Mouse (Mus musculus): ENCODE measurements around the gene Tstd2. TPM values are rescaled to one million over a fixed set of nuclear protein-coding genes. Genes with fewer than 3 reads are reported as not detected.

Gene Tstd2
- polyA plus RNA-seq, 1 experiment, result 12.6 TPM

GRCm38 (mm10) chr4:46097591-46097990 is 40.9 kb downstream of the Tstd2 start:
- TF ChIP-seq GATA1 (IDR thresholded peaks at IDR 0.05; ENCODE audit: low read length), result no peak

DNA sequence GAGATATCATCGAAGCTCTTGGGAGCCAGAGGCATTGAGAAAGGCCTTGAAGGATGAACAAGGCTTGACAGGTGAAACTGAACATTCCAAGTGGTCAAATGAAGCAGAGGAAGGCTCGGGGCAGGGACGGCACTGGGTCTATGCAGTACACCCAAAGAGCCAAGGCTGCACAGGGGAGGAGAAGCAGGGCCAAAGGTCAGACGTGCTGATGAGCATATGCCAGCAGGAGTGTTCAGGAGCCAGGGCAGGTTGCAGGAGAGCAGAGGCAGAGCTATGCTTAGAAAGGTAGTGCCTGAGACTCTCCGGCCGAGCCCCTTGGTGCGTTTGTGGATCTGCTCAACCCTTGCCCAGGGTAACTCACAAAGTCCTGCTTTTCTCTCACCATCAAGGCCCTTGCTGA is 41.9 kb downstream of the Tstd2 start:
- TF ChIP-seq GATA1 (IDR thresholded peaks at IDR 0.05; ENCODE audit: low read length), result no peak

- TF ChIP-seq GATA1 (IDR thresholded peaks at IDR 0.05; ENCODE audit: low read length), result no peak
Observed at GRCm38 (mm10) chr4:46095826-46096159, 42.7 kb downstream of the Tstd2 start.

DNA sequence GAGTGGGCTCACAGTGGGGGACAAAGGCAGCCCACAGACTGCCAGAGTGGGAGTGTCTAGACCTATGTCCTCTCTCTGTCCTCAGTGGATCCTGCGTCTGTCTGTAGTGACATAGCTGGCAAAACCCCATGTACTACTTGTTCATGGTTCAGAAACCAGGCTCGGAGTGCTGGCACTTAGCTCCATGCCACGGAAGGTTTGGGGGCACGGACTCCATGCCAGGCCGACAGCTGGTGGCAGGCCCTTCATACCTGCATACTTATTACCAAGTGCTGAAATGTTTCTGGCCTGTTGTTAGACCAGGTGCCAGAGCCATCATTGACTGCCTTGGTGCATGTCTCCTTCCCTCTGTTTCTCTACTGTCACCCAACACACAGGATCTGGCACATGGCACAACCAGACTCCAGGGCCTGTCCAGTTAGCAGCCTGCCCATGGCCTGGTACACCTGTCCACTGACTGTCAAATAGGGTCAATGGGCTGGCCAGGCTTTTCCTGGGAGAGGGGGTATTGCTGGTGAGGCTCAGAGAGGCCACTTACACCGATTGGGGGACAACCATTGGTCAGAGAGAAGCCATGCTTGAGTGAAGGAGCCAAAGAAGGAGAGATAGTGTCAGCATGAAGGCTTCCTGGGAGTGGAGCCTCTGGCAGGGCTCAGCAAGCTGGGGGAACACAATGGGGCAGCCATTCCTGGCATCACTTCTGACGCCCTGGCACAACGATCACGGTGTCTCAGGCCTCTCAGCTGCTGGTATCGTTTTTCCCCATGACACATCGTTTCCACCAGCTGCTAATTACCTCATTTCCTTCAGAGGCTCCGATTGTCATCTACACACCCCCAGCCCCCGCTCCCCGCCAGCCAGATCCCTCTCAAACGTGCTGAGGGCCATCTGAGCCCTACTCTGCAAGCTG is 43.3 kb downstream of the Tstd2 start:
- no peak for TF ChIP-seq GATA1 (IDR thresholded peaks at IDR 0.05; ENCODE audit: low read length)

DNA sequence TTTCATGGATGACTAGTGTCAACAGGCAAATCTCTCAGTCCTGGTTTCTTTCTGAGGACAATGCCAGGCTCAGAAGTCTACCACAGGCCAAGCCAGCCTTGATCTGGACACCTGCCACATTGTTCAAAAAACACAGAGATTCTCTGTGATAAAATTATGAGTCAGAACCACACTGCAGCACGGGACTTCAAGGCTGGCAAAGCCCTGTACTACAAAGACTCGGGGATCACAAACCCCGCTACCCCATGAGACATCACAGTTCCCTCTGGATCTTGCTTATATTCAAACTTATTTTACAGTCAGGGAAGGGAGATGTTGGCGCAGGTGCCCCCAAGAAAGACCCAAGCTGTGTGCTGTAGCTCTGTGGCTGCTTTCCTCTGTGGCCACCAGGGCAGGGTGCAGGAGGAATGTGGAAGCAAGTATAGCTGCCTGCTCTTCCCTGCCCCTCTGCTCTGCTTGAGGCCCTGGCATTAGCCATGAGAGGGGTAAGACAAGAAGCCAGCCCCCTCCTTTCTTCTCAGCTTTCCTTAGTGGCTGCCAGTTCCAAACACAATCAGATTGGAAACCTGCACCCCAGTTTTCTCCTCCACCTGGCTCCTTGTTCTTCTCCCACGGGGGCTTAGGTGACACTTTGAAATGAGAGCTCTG is 45.9 kb downstream of the Tstd2 start:
- TF ChIP-seq GATA1 (IDR thresholded peaks at IDR 0.05; ENCODE audit: low read length), result no peak

DNA sequence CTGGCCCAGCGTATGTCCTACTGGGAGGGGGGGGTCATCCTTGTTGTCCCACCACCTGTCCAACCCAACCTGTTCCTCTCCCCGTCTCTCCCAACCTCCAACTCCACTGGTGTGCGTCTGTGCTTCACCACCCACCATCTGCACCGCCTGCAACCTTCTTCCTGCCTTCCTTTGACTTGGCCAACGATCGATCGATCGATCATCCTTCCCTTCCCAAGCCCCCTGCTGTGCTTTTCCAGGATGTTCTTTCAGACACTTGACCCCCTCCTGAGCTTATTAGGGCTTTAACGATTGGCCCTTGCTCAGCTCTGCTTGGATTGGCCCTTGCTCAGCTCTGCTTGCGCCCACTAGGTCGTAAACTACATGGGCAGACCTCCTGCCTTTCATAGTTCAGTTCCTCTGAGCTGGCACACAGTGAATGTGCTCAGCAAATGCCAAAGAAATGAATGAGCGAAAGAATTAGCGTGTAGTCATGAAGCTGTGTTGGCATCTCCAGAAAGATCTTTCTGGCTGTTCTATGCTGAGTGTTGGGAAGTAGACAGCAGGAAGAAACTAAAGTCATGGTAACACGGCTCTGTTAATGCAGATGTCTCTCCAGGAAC is 48.9 kb downstream of the Tstd2 start:
- no peak for TF ChIP-seq GATA1 (IDR thresholded peaks at IDR 0.05; ENCODE audit: low read length)

GRCm38 (mm10) chr4:46087852-46088251 is 50.6 kb downstream of the Tstd2 start:
- no peak for TF ChIP-seq GATA1 (IDR thresholded peaks at IDR 0.05; ENCODE audit: low read length)

DNA sequence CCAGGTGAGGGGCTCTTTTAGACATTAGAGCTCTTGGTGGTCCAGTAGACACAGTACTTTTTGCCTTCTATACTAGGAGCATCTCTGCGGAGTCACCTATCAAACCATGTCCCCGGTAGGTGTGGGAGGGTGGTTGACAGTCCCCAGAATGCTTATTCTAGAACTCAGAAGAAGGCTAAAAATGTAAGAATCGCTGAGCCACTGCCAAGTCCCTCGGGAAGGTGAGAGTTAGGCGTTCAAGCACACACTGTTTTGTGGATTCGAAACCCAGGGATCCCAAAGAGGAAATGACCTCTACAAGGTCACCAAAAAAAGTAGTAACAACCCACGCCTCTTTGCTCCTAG is 51.1 kb downstream of the Tstd2 start:
- TF ChIP-seq GATA1 (IDR thresholded peaks at IDR 0.05; ENCODE audit: low read length), result no peak

DNA sequence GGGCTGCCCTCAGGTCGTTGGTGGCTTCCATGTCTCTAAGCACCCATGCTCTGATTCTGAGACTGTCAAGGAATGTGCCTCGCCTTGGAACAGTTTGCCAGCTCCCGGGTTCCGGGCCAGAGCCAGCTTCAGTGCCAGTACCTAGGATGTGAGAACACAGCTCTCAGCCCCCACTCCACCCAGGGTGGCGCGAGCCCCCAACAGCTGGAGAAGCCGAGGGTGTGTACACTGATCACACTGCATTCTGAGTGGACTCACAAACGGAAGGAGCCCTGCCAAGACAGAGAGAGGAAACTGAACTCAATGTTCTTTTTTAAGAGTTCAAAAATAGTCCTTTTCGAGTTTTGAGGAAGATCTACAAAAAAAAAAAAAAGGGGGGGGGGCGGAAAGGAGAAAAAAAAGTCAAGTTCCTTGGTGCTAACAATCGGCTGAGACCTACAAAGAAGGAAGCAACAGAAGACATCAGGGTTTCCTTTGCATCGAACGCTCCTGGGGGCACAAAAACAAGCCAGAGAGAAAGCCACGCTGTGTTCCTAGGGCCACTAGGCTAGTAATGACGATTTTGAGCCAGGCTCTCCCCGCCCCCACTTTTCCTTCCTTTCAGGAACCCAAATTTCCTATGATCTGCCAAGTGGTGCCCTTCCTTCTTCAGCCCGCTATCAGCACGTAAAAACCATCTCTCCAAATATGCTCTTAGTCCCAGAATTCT is 51.6 kb downstream of the Tstd2 start:
- no peak for TF ChIP-seq GATA1 (IDR thresholded peaks at IDR 0.05; ENCODE audit: low read length)

DNA sequence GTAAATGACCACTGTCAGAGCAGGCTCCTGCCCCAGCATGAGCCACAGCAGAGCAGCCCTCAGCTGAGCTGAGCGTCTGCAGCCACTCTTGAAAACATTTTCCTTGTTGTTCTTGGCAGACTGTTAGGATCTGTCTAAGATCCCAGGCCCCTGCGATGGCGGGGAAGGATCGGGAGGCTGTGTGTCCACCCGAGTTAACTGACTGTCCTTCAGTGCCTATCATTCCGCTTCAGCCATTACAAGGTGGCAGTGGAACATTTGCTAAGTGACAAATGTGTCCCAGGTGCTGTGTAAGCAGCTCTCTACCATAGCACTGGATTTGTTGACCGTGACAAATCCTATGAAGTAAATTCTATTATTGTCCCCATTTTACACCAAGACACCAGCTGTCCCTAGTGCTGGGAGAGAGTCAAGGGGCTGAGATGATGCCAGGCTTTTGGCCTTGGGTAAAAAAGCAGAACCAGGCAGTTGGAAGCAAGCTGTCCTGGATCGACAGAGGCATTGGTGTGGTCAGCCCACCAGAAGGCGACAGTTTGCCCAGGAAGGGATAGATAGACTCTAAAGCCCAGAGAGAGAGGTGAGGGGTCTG is 53.2 kb downstream of the Tstd2 start:
- TF ChIP-seq GATA1 (IDR thresholded peaks at IDR 0.05; ENCODE audit: low read length), result no peak

GRCm38 (mm10) chr4:46084416-46085172 is 53.9 kb downstream of the Tstd2 start:
- TF ChIP-seq GATA1 (IDR thresholded peaks at IDR 0.05; ENCODE audit: low read length), result no peak

DNA sequence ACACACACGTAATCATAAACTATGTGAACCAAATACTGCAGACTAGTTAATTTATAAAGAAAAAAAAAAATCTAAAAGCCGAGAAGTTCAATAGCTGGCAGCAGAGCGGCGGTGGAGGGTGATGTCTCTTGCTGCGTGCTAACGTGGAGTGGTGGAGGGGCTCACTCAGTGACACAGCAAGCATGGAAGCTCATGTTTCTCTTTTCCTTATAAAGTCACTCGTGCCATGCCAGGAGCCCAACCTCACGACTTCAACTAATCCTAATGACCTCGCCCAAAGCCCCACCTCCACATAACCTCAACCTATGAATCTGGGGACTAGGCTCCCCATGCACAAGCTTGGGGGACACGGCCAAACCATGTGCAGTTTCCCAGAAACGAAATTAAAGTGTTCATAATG is 55.9 kb downstream of the Tstd2 start:
- no peak for TF ChIP-seq GATA1 (IDR thresholded peaks at IDR 0.05; ENCODE audit: low read length)

DNA sequence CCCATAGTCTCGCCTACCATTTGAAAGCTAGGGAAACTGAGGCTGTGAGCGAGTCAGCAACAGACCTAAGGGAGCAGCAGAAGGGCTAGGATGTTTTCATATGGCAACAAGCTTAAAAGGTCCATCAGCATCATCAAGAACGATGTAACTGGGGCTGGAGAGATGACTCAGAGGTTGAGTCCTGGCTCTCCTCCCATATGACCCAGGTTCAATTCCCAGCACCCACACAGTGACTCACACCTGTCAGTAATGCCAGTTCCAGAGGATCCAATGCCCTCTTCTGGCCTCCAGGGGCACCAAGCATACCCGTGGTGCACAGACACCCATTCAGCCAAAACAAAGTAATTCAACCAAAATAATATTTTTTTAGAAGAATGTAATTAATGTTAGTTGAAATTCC is 58.2 kb downstream of the Tstd2 start:
- TF ChIP-seq GATA1 (IDR thresholded peaks at IDR 0.05; ENCODE audit: low read length), result no peak

- no peak for TF ChIP-seq GATA1 (IDR thresholded peaks at IDR 0.05; ENCODE audit: low read length)
Observed at GRCm38 (mm10) chr4:46076892-46077291, 61.6 kb downstream of the Tstd2 start.

- no peak for TF ChIP-seq GATA1 (IDR thresholded peaks at IDR 0.05; ENCODE audit: low read length)
Observed at GRCm38 (mm10) chr4:46075664-46076063, 62.8 kb downstream of the Tstd2 start.

All from G1E-ER4 (cell line).